Mouse (Mus musculus): Measurements from ENCODE around the gene Cers2. TPM values are rescaled to one million over a fixed set of nuclear protein-coding genes. Genes with fewer than 3 reads are reported as not detected.
A peak's percentile ranks its signal among the peaks of the same experiment; 100 is the strongest.

Gene Cers2
- polyA plus RNA-seq, 1 experiment from 2014 or later, result 366 TPM

- in situ Hi-C loops (cut with MboI; ENCODE audit: low pct_unique_long_range_greater_than_20kb), result no loop called here
- CTCF ChIA-PET, result interaction anchor here (1.2 to 2.5 kb wide), 2 partner anchors 11 to 34 kb away, joined by 3 to 7 read pairs; no protein-coding TSS in a partner anchor
- ATAC-seq (no peak), DNase-seq (ENCODE audit: low read depth, low spot score) (no peak)
- no peak for TF ChIP-seq CTCF (IDR thresholded peaks at IDR 0.05)
- H3K27me3 ChIP-seq, result no peaks in the 10 kb centered on the region
- POLR2A ChIA-PET, result interaction anchor here (0.8 to 1.4 kb wide), 2 partner anchors 9 to 21 kb away, joined by 3 to 5 read pairs; no protein-coding TSS in a partner anchor
Measured at GRCm38 (mm10) chr3:95314075-95314474, 516 bp upstream of the Cers2 start.

- POLR2A ChIA-PET, result interaction anchor here (0.7 to 1.8 kb wide), 8 partner anchors 8 to 188 kb away, joined by 3 to 5 read pairs (median 3); no protein-coding TSS in a partner anchor
- CTCF ChIA-PET, result interaction anchor here (1.1 to 2.5 kb wide), 6 partner anchors 10 to 79 kb away, joined by 3 to 7 read pairs (median 4); no protein-coding TSS in a partner anchor
- DNase-seq (ENCODE audit: low read depth, low spot score) (peak; percentile 61), ATAC-seq (peak; percentile 68)
- in situ Hi-C loops (cut with MboI; ENCODE audit: low pct_unique_long_range_greater_than_20kb), result no loop called here
- no peaks in the 10 kb centered on the region for H3K27me3 ChIP-seq
- TF ChIP-seq CTCF (IDR thresholded peaks at IDR 0.05), result no peak
Measured at GRCm38 (mm10) chr3:95315094-95315843, 678 bp downstream of the Cers2 start.

DNA sequence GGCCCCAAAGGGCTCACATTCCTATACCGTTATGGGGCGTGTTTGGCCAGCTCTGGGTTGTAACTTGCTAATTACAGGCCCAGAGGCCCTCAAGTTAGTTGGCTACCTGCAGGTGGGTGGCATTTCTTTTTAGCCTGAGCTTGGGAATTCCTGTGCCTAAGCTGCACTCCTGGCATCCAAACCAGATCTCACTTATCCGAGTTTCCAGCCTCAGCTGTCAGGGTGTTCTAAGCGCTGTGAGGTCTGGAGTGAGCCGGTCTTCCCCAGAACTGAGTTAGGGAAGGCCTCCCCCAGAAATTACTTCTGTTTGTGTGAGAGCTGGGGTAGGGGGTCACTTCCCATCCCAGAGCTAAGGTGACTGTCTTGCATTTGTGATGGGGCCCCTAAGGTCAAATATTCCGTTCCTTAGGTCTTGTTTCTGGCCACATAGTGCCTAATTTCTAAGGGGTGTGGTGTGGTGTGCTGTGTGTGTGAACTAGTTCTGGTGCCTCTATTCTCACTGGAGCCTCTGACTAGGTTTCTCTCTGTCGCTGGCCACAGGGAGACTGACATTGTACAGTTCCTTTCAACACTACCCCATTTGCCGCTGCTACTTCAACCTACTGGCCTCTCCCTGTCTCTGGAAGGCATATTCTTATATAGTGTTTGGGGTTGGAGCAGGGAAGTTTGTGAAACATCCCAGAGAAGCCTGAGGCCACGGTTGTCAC, 1.4 kb downstream of the Cers2 start:
- in situ Hi-C loops (cut with MboI; ENCODE audit: low pct_unique_long_range_greater_than_20kb), result no loop called here
- ChIA-PET POLR2A (interaction anchor here (0.7 to 1.8 kb wide), 5 partner anchors 19 to 33 kb away, joined by 3 to 4 read pairs (median 4); no protein-coding TSS in a partner anchor), CTCF (interaction anchor here (0.9 to 2.5 kb wide), 6 partner anchors 9 to 78 kb away, joined by 3 to 7 read pairs (median 4); no protein-coding TSS in a partner anchor)
- no peaks in the 10 kb centered on the region for H3K27me3 ChIP-seq
- peak; percentile 10 for ATAC-seq
- no peak for DNase-seq (ENCODE audit: low read depth, low spot score)
- no peak for TF ChIP-seq CTCF (IDR thresholded peaks at IDR 0.05)

DNA sequence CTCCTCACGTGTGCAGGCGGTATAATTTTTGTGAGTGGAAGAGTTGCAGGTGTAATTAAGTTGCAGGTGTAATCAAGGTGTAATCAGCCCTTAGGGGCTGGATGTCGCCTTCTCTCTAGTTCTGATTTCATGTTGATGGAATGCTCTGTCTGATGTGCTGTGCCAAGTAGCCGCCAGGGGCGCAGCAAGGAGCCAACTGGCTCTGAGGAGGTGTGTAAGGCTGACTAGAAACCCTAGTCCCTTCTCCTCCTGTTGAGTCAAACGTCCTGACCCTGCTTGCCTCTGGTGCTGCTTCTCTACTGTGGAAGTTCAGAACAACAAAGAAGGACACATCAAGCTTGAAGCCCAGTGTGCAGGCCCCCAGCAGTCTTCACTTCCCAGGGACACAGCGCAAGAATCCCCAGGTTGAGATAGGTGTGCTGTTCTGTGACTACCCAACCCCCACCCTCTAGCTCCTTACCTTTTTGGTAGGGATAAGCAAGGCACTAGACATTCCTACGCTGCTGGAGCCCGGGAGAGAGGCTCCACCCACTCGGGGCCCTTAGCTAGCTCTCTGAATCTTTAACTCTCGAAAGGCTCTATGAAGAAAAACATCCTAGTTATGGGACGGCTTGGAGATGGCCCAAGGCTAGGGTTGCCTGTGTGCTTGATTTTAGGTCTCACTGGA, 3.0 kb downstream of the Cers2 start:
- in situ Hi-C loops (cut with MboI; ENCODE audit: low pct_unique_long_range_greater_than_20kb), result no loop called here
- DNase-seq (ENCODE audit: low read depth, low spot score), result no peak
- ATAC-seq, result peak; percentile 66
- TF ChIP-seq CTCF (IDR thresholded peaks at IDR 0.05), result no peak
- CTCF ChIA-PET, result interaction anchor here (0.7 to 1.5 kb wide), 8 partner anchors 8 to 160 kb away, joined by 3 to 4 read pairs (median 3); no protein-coding TSS in a partner anchor
- POLR2A ChIA-PET, result interaction anchor here (0.6 kb wide), 3 partner anchors 16 to 338 kb away, joined by 3 read pairs; partner anchors contain the start of gene Vps72
- no peaks in the 10 kb centered on the region for H3K27me3 ChIP-seq

DNA sequence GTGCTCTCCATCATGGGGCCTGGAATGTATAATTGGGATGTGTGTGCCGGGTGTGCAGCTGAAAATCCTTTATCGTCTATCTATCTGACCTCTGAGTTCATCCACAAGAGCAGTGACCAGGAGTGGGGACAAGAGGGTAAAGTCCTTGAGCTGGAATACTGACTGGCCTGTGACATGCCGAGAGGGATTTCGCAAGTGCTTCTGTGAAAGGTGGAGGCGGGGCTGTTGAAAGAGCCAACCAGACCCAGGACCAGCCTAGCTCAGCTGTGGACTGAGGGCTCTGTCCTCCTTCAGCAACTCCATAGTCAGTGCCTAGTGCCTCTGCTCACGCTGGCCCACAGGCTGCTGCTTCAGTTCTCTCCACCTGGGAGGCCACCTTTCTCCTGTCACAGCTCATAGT, 4.0 kb downstream of the Cers2 start:
- POLR2A ChIA-PET, result interaction anchor here (1.1 kb wide), 1 partner anchor 10 kb away, joined by 5 read pairs; no protein-coding TSS in a partner anchor
- no peaks in the 10 kb centered on the region for H3K27me3 ChIP-seq
- DNase-seq (ENCODE audit: low read depth, low spot score), result no peak
- ATAC-seq, result no peak
- no peak for TF ChIP-seq CTCF (IDR thresholded peaks at IDR 0.05)
- in situ Hi-C loops (cut with MboI; ENCODE audit: low pct_unique_long_range_greater_than_20kb), result no loop called here
- CTCF ChIA-PET, result interaction anchor here (0.8 to 2.0 kb wide), 6 partner anchors 10 to 32 kb away, joined by 3 to 8 read pairs (median 4); no protein-coding TSS in a partner anchor

DNA sequence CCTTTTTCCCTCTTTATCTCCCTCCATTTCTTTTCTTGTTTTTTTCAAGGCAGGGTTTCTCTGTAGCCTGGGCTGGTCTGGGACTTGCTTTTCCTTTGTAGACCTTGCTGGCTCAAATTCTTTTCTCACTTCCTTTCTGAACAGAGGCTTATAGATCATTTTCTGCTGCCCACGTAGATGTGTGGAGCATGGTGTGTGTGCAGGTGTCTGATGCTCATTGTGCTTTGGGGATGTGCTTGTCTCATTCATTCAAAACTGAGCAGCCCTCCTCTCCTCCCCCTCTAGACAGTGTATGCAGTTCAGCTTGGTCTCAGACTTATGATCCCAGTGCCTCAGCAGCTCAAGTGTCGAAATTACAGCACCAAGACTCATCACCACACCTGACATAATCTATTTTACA, 4.5 kb downstream of the Cers2 start:
- ChIA-PET CTCF (interaction anchor here (0.8 to 2.0 kb wide), 6 partner anchors 8 to 31 kb away, joined by 3 to 8 read pairs (median 5); no protein-coding TSS in a partner anchor), POLR2A (interaction anchor here (1.1 kb wide), 1 partner anchor 10 kb away, joined by 5 read pairs; no protein-coding TSS in a partner anchor)
- in situ Hi-C loops (cut with MboI; ENCODE audit: low pct_unique_long_range_greater_than_20kb), result no loop called here

DNA sequence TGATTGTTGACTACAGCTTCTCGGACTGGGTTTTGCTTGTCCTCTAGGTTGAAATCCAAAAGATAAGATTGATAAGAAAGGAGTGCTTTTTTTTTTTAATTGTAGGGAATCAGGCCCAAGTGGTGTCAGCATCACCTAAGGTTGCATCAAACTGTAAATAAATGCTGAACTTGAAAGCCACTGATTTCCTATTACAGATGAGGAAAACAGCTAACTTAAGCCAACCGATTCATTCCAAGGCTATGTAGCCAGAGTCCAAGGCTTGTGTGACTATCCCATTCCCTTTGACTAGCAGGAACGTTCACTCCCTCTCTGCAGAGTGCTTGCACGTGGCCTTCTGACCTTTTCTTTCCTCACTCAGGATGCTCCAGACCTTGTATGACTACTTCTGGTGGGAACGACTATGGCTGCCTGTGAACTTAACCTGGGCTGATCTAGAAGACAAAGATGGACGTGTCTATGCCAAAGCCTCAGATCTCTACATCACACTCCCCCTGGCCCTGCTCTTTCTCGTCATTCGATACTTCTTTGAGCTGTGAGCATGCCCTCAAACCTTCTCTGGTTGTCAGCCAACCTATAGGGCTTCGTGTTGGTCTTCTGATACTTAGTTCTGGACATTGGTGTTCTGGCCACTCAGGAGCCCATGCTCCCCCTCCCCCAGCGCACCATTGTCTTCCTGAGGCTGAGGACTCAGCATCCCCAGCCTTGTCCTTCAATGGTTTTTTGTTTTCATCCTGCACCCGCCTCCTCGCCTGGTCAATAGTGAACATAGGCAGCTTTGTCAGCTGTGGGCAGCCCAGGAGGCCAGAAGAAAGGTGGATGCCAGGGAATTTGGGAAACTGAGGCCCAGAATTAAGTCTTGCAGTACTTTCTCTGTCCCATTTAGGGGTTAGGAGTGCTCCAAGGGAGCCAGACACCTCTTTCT, 5.4 kb downstream of the Cers2 start:
- in situ Hi-C loops (cut with MboI; ENCODE audit: low pct_unique_long_range_greater_than_20kb), result no loop called here
- TF ChIP-seq CTCF (IDR thresholded peaks at IDR 0.05), result no peak
- H3K27me3 ChIP-seq, result no peaks in the 10 kb centered on the region
- ChIA-PET POLR2A (interaction anchor here (1.1 kb wide), 1 partner anchor 9 kb away, joined by 5 read pairs; no protein-coding TSS in a partner anchor), CTCF (interaction anchor here (1.1 to 2.0 kb wide), 5 partner anchors 8 to 30 kb away, joined by 3 to 8 read pairs (median 5); no protein-coding TSS in a partner anchor)
- ATAC-seq, result no peak
- no peak for DNase-seq (ENCODE audit: low read depth, low spot score)

More for the DNA sequence above, 4.5 kb downstream of the Cers2 start:
- DNase-seq (ENCODE audit: low read depth, low spot score), result no peak
- TF ChIP-seq CTCF (IDR thresholded peaks at IDR 0.05), result no peak
- no peaks in the 10 kb centered on the region for H3K27me3 ChIP-seq
- no peak for ATAC-seq

DNA sequence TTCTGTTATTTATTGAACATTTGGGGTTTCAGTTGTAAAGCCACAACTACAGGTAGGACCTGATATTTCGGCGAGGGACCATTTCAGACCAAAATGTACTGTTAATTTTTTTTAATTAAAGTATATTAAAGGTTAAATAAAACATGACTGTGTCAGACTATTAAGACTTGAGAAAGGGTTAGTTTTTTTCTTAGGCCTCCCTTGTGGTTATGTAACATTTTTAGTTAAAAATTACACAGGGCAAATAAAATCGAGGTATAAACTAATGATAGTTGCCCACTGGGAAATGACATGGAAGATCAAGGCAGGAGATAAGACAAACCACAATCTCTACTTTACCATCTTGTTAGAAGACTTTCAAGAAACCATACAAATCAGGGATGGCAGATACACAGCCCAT, 8.8 kb downstream of the Cers2 start:
- in situ Hi-C loops (cut with MboI; ENCODE audit: low pct_unique_long_range_greater_than_20kb), result no loop called here
- ChIA-PET CTCF (interaction anchor here (0.6 to 1.2 kb wide), 2 partner anchors 11 to 14 kb away, joined by 3 read pairs; no protein-coding TSS in a partner anchor), POLR2A (interaction anchor here (0.8 to 1.2 kb wide), 2 partner anchors 9 to 14 kb away, joined by 3 read pairs; partner anchors contain the start of gene Cers2)
- ATAC-seq (no peak), DNase-seq (ENCODE audit: low read depth, low spot score) (no peak)
- TF ChIP-seq CTCF (IDR thresholded peaks at IDR 0.05), result no peak
- no peaks in the 10 kb centered on the region for H3K27me3 ChIP-seq

Measured in Patski (cell line).